Mouse (Mus musculus): ENCODE results near the gene Gale.
A peak's percentile ranks its signal among the peaks of the same experiment; 100 is the strongest.
"Not testable (repeated sequence)": the region's sequence is repeated elsewhere in the genome, so short reads cannot be mapped to it uniquely, and the experiment has no call there.

The Gale gene

DNA sequence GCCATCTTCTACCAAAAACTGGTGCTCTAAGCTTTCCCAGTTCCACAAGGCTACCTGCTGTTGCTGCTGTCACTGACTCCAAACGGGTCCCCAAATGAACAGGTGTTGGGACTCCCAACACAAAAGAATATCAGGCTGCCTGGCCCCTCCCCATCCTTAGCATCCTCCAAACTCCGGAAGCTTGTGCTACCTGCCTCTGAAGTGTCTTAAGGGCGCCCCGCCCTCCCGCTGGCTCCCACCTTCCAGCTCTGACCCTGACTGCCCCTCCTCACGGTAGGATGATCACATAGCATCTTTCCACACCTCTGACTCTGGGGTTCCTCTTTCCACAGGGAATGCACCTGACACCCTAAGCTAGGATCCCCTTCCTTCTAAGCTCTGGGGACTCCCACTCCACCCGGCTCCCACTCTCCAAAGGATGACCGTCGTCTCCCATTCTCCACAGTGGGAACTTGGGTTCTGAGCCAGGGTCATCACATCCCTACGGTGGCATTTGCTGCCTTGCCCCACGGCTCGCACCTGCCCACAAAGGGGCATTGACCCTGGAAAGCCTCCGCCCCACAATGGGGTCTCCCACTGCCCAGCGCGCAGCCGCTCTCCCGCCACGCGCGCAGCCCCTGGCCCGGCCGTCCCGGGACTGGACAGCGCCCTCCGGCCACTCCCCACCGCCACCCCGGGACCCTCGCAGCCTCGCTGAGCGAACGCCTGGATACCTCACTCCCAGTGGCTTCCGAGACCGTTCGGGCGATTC is 8.5 kb downstream of the Gale start:
- no peak for DNase-seq (ENCODE audit: low spot score)

DNA sequence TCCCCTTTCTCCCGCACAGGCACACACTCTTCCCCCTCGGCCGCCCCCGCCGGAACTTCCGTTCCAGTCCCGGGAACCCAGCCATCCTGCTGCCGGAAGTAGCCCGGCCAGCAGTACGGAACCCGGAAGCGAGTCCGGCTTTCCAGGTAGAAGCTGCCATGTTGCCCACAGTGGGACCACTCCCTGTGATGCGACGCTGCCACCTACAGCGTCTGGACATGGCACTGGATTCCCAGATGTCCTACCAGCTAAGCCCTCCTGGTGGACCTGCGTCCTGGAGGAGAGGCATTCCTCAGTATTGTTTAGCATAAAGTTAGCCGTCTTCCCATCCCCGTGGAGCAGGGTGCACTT is 9.0 kb downstream of the Gale start, which contains the start of gene Lypla2:
TSS of gene Lypla2 (minus strand) at position 71 of the 351 bp plus-strand sequence.
- DNase-seq (ENCODE audit: low spot score): peak; percentile 86

GRCm38 (mm10) chr4:135972911-135973811 is 9.6 kb downstream of the Gale start:
- no peak for DNase-seq (ENCODE audit: low spot score)

- no peak for DNase-seq (ENCODE audit: low spot score)
Measured at GRCm38 (mm10) chr4:135976146-135976545, 12.6 kb downstream of the Gale start.

DNA sequence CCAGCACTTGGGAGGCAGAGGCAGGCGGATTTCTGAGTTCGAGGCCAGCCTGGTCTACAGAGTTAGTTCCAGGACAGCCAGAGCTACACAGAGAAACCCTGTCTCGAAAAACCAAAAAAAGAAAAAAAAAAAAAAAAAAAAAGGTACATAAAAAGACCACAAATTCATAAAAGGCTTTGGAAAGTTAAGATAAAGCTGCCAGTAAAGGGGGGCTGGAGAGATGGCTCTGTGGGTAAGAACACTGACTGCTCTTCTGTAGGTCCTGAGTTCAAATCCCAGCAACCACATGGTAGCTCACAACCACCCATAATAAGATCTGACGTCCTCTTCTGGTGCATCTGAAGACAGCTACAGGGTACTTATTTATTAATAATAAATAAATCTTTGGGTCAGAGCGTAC is 16.7 kb downstream of the Gale start:
- DNase-seq (ENCODE audit: low spot score): not testable (repeated sequence)

DNA sequence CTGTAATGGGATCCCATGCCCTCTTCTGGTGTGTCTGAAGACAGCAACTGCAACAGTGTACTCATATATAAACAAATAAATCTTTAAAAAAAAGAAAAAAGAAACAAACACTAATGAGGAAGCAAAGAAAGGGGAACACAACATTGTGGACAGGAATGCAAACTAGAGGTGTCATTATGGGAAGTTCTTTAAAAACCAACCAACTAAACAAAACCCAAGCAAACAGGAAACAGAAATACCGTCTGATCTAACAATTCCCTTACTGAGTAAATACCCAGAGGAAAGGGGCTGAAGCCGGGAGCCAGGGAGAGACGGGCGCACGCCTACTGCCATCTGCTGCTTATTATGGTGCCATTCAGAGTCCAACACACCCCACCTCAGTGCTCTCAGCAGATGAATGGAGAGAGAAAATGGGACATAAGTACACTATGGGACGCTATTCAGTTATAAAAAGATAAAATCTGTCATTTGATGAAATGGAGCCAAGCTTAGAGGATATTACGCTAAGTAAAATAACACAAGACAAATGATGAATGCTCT is 18.1 kb downstream of the Gale start:
- no peak for DNase-seq (ENCODE audit: low spot score)

- no peak for DNase-seq (ENCODE audit: low spot score)
Measured at GRCm38 (mm10) chr4:135984556-135984955, 21.0 kb downstream of the Gale start.

- DNase-seq (ENCODE audit: low spot score): no peak
Measured at GRCm38 (mm10) chr4:135985193-135985592, 21.7 kb downstream of the Gale start.

- no peak for DNase-seq (ENCODE audit: low spot score)
Measured at GRCm38 (mm10) chr4:135985769-135986168, 22.2 kb downstream of the Gale start.

DNA sequence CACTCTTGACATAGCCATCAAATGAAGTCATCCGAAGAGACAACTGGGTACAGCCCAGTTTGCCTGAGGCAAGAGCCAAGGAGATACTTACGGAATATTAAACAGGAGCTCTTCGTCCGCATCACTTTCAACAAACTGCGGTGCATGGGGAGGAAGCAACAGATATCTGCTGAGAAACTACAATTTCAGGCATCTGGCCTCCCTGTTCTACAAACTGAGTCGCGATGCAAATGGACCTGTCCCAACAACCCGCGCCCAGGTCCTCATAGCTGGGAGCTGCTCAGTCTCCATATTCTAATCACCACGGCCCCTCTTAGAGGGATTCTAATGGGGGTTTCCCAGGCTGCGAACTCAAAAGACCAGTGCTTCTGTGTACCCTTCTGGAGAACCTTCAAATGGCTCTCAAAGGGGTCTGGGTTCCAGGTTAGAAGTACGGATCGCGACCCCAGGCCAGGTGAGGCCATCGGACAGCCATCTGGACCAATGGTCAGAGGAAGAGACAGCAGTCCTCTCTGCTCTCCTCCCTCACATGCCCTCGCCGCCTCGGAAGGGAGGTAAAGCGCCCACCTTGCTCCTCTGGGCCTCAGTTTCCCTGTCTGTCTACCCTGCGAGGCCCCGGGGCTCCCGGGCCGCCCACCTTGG is 22.9 kb downstream of the Gale start:
- DNase-seq (ENCODE audit: low spot score): no peak

- peak; percentile 89 for DNase-seq (ENCODE audit: low spot score)
Measured at GRCm38 (mm10) chr4:135986943-135987710, 23.6 kb downstream of the Gale start, which contains the start of gene Pithd1. TSS of gene Pithd1 (minus strand) at chr4:135987264.

GRCm38 (mm10) chr4:135987714-135988113 is 24.2 kb downstream of the Gale start:
- DNase-seq (ENCODE audit: low spot score): no peak

DNA sequence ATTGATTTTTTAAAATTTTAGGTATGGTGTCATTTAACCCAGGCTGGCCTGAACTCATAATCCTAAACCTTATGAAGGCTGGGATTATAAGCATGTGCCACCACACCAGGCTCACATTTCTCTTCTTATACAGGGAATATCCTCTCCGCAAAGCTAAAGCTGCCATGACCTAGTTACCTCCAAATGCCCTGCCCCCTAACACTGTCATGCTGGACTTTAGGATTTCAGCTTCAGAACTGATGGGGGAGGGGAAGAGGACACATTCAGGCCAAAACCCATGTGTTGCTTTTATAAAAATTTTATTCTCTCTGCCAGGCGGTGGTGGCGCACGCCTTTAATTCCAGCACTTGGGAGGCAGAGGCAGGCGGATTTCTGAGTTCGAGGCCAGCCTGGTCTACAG is 30.4 kb downstream of the Gale start:
- no peak for DNase-seq (ENCODE audit: low spot score)

DNA sequence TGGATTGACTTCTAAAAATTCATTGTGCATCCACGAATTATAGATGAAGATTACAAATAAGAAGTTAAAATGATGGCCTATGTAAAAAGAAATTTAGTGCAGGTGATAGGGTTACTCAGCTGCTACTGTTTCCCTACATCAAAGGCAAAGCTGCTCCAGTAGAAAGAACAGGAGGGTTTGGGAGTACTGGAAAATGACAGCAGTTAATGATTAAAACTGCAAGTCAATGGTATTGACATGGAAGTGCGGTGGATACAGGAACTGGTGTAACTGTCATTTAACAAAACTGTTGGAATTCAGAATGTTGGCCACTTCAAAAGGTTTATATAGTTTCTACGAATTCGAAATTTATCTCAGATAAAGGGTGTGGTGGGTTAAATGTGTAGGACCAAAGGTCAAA is 31.6 kb downstream of the Gale start:
- DNase-seq (ENCODE audit: low spot score): no peak

GRCm38 (mm10) chr4:136004107-136004675 is 40.7 kb downstream of the Gale start:
- DNase-seq (ENCODE audit: low spot score): no peak

DNA sequence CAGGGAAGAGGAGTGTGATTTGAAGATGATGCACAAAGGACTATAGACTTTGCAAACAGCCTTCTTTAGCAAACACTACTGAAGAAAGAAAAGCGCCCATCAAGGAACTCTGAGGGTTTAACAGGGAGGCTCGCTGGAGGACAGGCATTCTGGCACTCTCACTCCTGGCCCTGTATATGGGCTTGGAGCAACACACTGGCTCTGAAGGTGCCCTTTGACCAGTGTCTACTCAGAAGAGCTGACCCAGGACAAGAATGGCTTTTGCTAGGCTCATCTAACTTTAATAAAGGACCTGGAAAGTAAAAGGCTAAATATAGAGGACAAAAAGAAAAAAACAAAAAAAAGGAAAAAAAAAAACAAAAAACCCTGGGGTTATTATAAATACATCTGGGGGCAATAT is 41.4 kb downstream of the Gale start:
- no peak for DNase-seq (ENCODE audit: low spot score)

DNA sequence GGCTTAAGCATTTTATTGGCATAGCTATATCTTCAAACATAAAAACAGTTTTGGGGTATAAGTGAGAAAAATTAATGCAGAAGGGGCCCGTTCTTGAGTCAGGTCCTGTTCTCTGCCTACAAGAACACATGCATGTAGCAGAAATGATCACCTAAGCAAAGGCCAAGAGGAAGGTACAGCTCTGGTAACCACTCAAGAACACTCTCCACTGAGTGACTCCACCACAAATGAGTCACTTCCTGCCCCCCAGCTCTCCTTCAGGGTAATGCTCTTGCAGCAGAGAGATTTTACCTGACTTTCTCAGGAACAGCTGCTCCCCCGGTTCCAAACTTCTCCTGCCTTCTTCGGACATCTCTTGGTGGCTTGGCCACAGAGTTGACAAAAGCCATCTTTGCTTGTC is 43.3 kb downstream of the Gale start:
- no peak for DNase-seq (ENCODE audit: low spot score)

DNA sequence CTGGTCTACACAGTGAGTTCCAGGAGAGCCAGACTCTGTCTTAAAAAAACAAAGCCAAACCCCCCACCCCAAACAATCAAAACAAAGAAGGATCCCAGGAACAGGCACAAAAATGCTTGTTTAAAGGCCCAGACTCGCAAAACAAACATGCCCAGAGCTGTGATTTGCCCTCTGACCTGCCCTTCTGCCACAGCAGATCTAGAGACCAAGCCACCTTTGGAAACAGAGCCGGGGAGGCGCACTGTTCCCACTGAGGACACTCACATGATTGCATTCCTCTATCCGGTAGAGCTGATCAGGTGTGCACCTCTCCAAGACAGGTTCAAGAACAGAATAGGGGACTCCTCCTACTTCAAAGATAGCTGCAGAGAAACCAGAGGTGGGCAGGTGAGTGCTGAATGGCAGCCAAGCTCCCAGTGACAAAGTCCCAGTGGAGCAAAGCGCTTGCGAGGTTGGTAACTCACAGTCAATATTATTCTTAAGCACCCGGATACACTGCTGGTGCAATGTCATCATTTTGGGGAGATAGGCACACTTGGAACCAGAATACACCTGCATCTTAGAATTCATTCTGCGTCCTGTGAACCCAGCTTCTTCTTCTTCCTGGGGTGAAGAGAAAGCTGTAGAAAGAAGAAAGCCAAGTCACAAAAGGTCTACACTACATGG is 45.4 kb downstream of the Gale start:
- DNase-seq (ENCODE audit: low spot score): no peak

DNA sequence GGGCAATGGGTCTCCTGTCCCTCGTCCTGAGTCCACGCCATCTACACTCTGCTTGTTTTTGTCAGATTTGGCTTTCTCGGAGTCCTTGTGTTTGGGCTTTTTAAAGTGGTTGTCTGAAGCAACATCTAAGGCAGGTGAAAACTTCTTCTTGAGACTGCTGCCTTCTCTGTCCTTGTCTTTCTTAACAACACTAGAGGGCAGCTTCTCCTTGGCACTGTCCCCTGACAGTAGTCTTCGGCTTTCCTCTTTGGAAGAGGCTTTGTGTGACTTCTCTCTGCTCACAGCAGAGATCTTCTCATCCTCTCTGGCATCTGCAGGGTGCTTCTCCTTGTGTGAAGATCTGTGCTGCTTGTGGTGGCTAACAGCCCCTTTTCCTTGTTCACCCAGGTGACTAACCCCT is 47.1 kb downstream of the Gale start:
- no peak for DNase-seq (ENCODE audit: low spot score)

DNA sequence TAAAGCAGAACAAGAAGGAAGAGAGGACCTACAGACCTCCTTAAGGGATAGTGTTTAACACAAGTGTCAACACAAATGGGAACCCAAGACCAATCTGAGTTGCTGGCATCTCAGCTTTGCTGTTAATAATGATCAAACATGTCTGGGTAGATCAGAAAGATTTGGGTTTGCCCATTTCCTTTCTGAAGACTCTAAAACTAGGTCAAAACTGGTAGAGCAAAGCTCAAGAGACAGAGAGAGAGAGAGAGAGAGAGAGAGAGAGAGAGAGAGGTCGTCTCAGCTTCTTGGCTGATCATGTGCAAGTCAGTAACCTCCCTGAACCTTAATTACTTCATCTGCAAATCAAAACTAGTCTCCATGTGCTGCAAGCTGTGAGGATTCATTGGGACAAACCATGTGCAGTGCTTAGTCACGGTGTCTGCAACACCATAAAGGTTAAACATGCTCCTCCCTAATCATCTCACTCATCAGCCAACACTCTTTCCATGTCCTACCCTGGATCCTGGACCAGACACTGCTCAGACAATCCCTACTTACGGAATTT is 52.6 kb downstream of the Gale start:
- no peak for DNase-seq (ENCODE audit: low spot score)

Data from embryo, embryonic 10 days (tissue).